Mouse (Mus musculus) kidney, adult 8-10 months (tissue): ENCODE data around the gene Pf4.
"Not testable (repeated sequence)": the region's sequence is repeated elsewhere in the genome, so short reads cannot be mapped to it uniquely, and the experiment has no call there.

ENCODE experiments used
- DNase-seq, 2 experiments: peaks; one replicate each; pipeline ENCODE4 v3.0.0; 2022

The Pf4 gene

GRCm38 (mm10) chr5:90789306-90790073, 17.3 kb downstream of the Pf4 start:
- DNase-seq = peak in 1 of 2 experiments; percentile 10

GRCm38 (mm10) chr5:90790074-90790502, 17.9 kb downstream of the Pf4 start:
- no peak for DNase-seq

GRCm38 (mm10) chr5:90794195-90794625, 22.0 kb downstream of the Pf4 start, which contains the start of gene Cxcl15:
TSS of gene Cxcl15 (plus strand) at chr5:90794534.
- no peak for DNase-seq

GRCm38 (mm10) chr5:90795392-90795791, 23.2 kb downstream of the Pf4 start:
- DNase-seq = not testable (repeated sequence)

- no peak for DNase-seq
Measured at GRCm38 (mm10) chr5:90804574-90804973, 32.3 kb downstream of the Pf4 start.

GRCm38 (mm10) chr5:90806050-90806449, 33.8 kb downstream of the Pf4 start:
- no peak for DNase-seq

- no peak for DNase-seq
Measured at GRCm38 (mm10) chr5:90807176-90807950, 35.1 kb downstream of the Pf4 start.

- DNase-seq = no peak
Measured at GRCm38 (mm10) chr5:90819756-90820155, 47.5 kb downstream of the Pf4 start.
